Mouse (Mus musculus) urinary bladder, adult 2 months (tissue): ENCODE results near the gene Usp42. TPM values are rescaled to one million over a fixed set of nuclear protein-coding genes. Genes with fewer than 3 reads are reported as not detected.

Experiments used
- DNase-seq: peaks from one replicate; pipeline ENCODE4 v3.0.0; 2022; ENCODE audit warnings: low spot score
- polyA plus RNA-seq: library from polyadenylated mRNA; depleted of rRNA; stranded (reverse); fragments of >200 nt; gene quantifications from 2 replicates; pipeline ENCODE4 v1.2.3, GENCODE M21; 2012; rRNA removed

The Usp42 gene
- polyA plus RNA-seq = 4.2 and 6.6 TPM in 2 replicates

GRCm38 (mm10) chr5:143732180-143732891 is at the start of gene Usp42:
Gene Usp42, minus strand, starts transcription at chr5:143732280.
- peak; percentile 96 for DNase-seq

DNA sequence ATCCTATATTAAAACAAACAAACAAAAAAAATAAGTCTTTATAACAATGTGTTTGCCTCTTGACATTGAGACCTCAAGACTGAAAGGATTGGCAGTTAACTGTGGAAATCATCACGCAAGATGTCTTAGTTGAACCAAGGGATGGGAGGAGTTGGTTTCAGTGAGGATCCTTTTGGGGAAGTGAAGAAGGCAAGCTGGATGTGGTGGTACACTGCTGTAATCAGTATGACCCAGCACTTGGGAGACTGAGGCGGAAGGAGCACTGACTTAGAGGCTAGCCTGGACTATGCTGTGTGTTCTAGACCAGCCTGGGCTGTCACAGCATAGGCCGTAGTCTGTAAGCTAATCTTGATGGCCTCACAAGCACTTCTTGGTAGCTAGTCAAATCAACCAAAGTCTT is 28.4 kb upstream of the Usp42 start:
- DNase-seq = no peak

DNA sequence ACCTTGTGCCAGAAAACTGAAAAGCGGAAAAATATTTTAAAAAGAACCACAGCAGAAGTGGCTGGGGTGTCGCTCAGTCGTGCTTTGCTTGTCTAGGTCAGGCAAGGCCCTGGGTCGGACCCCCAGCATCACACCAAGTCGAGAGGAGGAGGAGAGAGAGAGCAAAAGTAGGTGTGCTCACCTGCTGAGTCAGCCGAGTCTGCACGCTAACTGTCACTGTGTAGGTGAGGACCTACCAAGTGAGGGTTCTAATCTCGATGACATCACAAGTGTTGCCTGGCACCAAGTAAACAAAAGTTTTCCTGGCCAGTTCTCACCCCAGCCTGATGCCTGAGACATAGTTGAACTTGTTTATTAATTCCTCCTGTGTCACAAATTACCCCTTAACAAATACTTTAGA is 27.5 kb upstream of the Usp42 start:
- no peak for DNase-seq

DNA sequence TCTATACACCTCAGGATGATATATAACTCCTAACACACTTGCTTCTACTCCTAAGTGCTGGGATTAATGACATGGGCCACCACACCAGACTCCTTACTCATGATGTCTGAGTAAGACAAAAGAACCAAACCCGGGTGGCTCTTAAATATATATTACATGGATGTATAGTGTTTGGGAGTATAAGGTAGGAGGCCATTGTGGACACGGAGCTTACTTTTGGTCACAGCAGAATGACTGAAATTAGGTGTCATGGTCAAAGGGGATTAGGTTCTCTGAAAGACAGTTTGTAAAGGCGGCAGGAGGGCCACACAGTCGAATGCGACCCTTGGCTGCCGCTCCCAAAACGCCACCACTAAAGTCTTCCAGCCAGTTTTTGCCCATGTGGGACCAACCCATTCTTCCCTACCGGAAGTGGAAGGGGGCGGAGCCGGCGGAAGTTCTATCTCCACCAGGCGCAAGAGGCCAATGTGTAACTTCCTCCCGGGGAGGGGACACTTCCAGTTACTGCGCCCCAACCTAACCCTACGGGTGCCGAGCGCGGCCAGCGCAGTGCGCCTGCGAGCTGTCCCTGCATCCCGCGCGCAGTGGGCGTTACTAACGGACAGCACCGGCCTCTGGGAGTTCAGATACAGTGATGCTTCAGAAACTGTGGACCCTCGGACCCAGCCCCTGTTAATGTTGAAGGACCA is 25.8 kb upstream of the Usp42 start:
- peak; percentile 63 for DNase-seq

GRCm38 (mm10) chr5:143755529-143756141 is 23.6 kb upstream of the Usp42 start:
- no peak for DNase-seq

GRCm38 (mm10) chr5:143749630-143750208 is 17.6 kb upstream of the Usp42 start:
- no peak for DNase-seq

GRCm38 (mm10) chr5:143731483-143732112 is 482 bp downstream of the Usp42 start:
- peak; percentile 37 for DNase-seq

- no peak for DNase-seq
Measured at GRCm38 (mm10) chr5:143730915-143731314, 1.2 kb downstream of the Usp42 start.

- DNase-seq = no peak
Measured at GRCm38 (mm10) chr5:143721962-143722361, 10.1 kb downstream of the Usp42 start.

GRCm38 (mm10) chr5:143712011-143712800 is 19.9 kb downstream of the Usp42 start:
- no peak for DNase-seq

- DNase-seq = no peak
Measured at GRCm38 (mm10) chr5:143711326-143711725, 20.8 kb downstream of the Usp42 start.

- no peak for DNase-seq
Measured at GRCm38 (mm10) chr5:143706822-143707200, 25.3 kb downstream of the Usp42 start.

DNA sequence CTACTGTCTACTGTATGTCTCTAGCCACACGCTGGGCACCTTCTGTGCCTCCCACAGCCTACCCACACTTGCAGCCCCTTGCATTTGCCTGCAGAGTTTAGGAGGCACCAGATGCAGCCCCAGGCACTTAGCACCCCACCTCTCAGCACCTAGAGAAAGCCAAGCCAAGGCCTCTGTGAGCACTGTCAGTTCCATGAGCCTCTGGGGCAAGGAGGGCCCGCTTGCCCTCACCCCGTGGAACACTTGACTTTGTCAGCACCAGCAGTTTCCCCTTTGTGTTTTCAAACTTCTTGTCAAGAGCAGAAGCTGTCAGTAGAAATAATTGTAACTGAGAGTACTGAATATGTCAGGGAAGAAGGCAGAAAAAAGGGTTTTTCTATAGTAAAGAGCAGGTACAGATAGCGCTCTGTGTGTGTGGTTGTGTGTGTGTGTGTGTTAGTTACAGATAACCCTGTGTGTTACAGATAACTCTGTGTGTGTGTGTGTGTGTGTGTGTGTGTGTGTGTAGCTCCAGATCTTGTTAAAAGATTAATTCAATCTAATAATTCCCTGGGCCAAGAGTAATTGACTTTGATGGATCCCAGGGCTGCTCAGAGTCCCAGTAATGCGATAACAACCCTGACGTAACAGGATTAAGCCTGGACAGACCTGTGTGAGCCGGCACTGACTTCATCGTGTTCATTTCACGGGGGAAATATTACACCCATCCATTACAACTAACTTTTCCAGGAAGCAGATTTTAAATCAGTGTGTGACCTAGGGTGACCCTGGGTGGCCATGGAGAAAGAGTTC is 25.9 kb downstream of the Usp42 start:
- no peak for DNase-seq

DNA sequence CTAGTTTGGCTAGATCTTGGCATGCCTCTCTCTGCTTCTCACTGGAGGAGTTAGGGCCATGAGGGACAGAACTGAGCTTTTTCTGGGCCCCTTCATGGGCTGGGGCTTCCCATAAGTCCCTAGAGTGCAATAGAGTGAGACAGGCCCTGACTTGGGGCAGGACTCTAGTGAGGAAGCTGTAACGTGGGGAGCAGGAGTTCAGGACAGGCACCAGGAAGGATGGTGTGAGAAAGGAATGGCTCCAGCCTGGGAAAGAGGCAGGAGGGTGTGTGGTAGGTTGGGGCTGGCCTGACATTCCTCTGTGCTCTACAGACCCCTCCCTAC is 26.5 kb downstream of the Usp42 start:
- no peak for DNase-seq

GRCm38 (mm10) chr5:143704875-143705658 is 27.0 kb downstream of the Usp42 start:
- no peak for DNase-seq

- DNase-seq = no peak
Measured at GRCm38 (mm10) chr5:143701074-143701473, 31.0 kb downstream of the Usp42 start.

DNA sequence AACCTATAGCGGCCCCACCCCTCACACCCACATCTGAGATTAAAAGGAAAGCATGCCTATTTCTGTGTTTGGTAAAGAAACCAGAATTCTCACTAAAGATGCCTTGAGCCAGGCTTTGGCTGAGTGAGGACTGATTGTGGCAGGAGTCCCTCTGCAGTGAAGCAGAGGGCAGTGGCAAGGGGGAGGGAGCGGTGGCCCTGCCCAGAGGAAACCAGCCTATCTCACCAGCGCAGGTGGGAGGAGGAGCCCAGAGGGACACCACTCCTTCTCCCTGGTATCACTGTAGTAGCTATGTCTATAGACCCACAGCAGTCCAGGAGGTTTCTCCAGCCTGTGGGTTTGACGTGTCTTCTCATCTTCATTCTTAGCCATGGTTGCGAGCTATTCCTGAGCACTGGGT is 31.8 kb downstream of the Usp42 start:
- no peak for DNase-seq

GRCm38 (mm10) chr5:143698454-143698853 is 33.6 kb downstream of the Usp42 start:
- DNase-seq = no peak

- DNase-seq = no peak
Measured at GRCm38 (mm10) chr5:143696323-143696722, 35.8 kb downstream of the Usp42 start.

- DNase-seq = no peak
Measured at GRCm38 (mm10) chr5:143690926-143691325, 41.2 kb downstream of the Usp42 start.
